21 mouse cellular contexts compared by ENCODE assay signal in the genomic region with DNA sequence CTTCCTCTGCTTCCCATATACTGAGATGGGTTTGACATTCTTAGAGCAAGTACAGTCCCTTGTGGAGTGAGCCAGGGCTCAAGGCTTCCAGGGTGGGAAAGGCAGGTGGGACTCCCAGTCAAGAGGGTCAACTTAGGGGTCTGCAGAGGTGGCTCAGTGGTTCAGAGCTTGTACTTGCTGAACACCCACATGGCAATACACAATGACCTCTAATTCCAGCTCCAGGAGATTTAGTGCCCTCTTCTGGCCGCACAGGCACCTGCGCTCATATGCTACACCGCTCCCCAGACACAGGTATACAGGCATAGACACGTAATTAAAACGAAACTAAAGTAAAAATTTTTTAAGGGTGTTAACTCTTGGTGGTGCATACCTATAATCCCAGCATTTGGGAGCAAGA. TPM values are rescaled to one million over a fixed set of nuclear protein-coding genes. Genes with fewer than 3 reads are reported as not detected.
DNase-seq lines count a peak whose midpoint lies in the region; ATAC-seq and TF ChIP-seq lines count a peak whose summit lies in the region.
"Had no signal": no experiment of that assay in that cellular context is flagged by ENCODE, and none has a peak within 500 bp of the region (broad histone marks: within the 10 kb centered on the region; RNA-seq: fewer than 3 reads in every experiment).

No protein-coding gene starts in this region.

- 91% methylated on average over 5 of the region's 5 CpGs for WGBS in intestine, postnatal 0 days
- WGBS in intestine, embryonic 16.5 days, result 93% methylated on average over 5 of the region's 5 CpGs
- 89% methylated on average over 5 of the region's 5 CpGs for WGBS in stomach, postnatal 0 days

- no peak overlapping the region for H3K4me3 ChIP-seq in intestine, postnatal 0 days (ENCODE audit: low read depth, low read length)
- H3K4me3 ChIP-seq in intestine, embryonic 16.5 days (ENCODE audit: low read length), result no peak overlapping the region
- H3K4me3 ChIP-seq in stomach, postnatal 0 days (ENCODE audit: low read depth, low read length), result no peak overlapping the region
- H3K4me3 ChIP-seq: embryonic facial prominence, embryonic 12.5 days; erythroblast, embryonic 14.5 days; forebrain, embryonic 13.5 days; heart, embryonic 13.5 days; hindbrain, embryonic 13.5 days had no signal

- no peak for ATAC-seq in intestine, postnatal 0 days
- ATAC-seq in intestine, embryonic 16.5 days, result no peak
- no peak for ATAC-seq in stomach, postnatal 0 days (ENCODE audit: low FRiP score, low TSS enrichment)
- ATAC-seq in megakaryocyte progenitor cell, adult 5-6 weeks (replicated peaks; ENCODE audit: poor library complexity), result no peak
- ATAC-seq: forebrain, embryonic 13.5 days; Patski had no signal

- no peak overlapping the region for H3K4me2 ChIP-seq in intestine, postnatal 0 days (replicated peaks; ENCODE audit: low read depth)
- no peak overlapping the region for H3K4me2 ChIP-seq in intestine, embryonic 16.5 days (ENCODE audit: low read depth, low read length)
- no peak overlapping the region for H3K4me2 ChIP-seq in stomach, postnatal 0 days (replicated peaks; ENCODE audit: low read depth)
- H3K4me2 ChIP-seq: embryonic facial prominence, embryonic 12.5 days; forebrain, embryonic 13.5 days; heart, embryonic 13.5 days; hindbrain, embryonic 13.5 days had no signal

- peak; percentile 34 for TF ChIP-seq CTCF in intestine, postnatal 0 days (IDR thresholded peaks at IDR 0.05; ENCODE audit: low read depth)
- peak; percentile 43 for TF ChIP-seq CTCF in stomach, postnatal 0 days (IDR thresholded peaks at IDR 0.05; ENCODE audit: low read depth)

- no peaks in the 10 kb centered on the region for H3K36me3 ChIP-seq in intestine, postnatal 0 days (ENCODE audit: control insufficient read depth, insufficient read depth)
- no peaks in the 10 kb centered on the region for H3K36me3 ChIP-seq in intestine, embryonic 16.5 days (ENCODE audit: control insufficient read depth, insufficient read depth, low read length)
- no peaks in the 10 kb centered on the region for H3K36me3 ChIP-seq in stomach, postnatal 0 days (ENCODE audit: control insufficient read depth, insufficient read depth, low read length)
- H3K36me3 ChIP-seq: embryonic facial prominence, embryonic 12.5 days; heart, embryonic 13.5 days; hindbrain, embryonic 13.5 days had no signal

- no peak overlapping the region for H3K9ac ChIP-seq in intestine, postnatal 0 days (ENCODE audit: low read depth, low read length)
- H3K9ac ChIP-seq in intestine, embryonic 16.5 days (ENCODE audit: low read depth, low read length), result no peak overlapping the region
- no peak overlapping the region for H3K9ac ChIP-seq in stomach, postnatal 0 days (ENCODE audit: low read length)
- H3K9ac ChIP-seq: embryonic facial prominence, embryonic 12.5 days; heart, embryonic 13.5 days; hindbrain, embryonic 13.5 days had no signal

- H3K9me3 ChIP-seq in intestine, postnatal 0 days (ENCODE audit: control insufficient read depth), result no peaks in the 10 kb centered on the region
- no peaks in the 10 kb centered on the region for H3K9me3 ChIP-seq in intestine, embryonic 16.5 days (ENCODE audit: control insufficient read depth, low read length)
- no peaks in the 10 kb centered on the region for H3K9me3 ChIP-seq in stomach, postnatal 0 days (ENCODE audit: control insufficient read depth, low read length)
- H3K9me3 ChIP-seq: embryonic facial prominence, embryonic 12.5 days; forebrain, embryonic 13.5 days; heart, embryonic 13.5 days; hindbrain, embryonic 13.5 days had no signal

- peak; percentile 42 for DNase-seq in thymus, postnatal 0 days (ENCODE audit: low spot score)
- no peak for DNase-seq in thymus, postnatal 10 days (ENCODE audit: low spot score in 2 of 2)
- peak; percentile 40 for DNase-seq in ZHBTc4 (ENCODE audit: low read depth, low spot score)
- no peak for DNase-seq in stomach, postnatal 0 days (ENCODE audit: low spot score)
- no peak for DNase-seq in left cerebral cortex, adult 18-20 months (ENCODE audit: low spot score in 2 of 2)
- DNase-seq: cerebellum, adult 9-11 months; layer of hippocampus, postnatal 36 days; lung, adult 18-20 months; retina, postnatal 1 day had no signal

- no peak for TF ChIP-seq EP300 in stomach, postnatal 0 days (optimal IDR thresholded peaks at IDR 0.05)

- no peaks in the 10 kb centered on the region for H3K27me3 ChIP-seq in intestine, postnatal 0 days (replicated peaks; ENCODE audit: control insufficient read depth, insufficient read depth, low read length)
- H3K27me3 ChIP-seq in intestine, embryonic 16.5 days (replicated peaks; ENCODE audit: control insufficient read depth, insufficient read depth, low read length), result no peaks in the 10 kb centered on the region
- H3K27me3 ChIP-seq in stomach, postnatal 0 days (ENCODE audit: control insufficient read depth, insufficient read depth, low read length), result no peaks in the 10 kb centered on the region
- H3K27me3 ChIP-seq: embryonic facial prominence, embryonic 12.5 days; forebrain, embryonic 13.5 days; heart, embryonic 13.5 days; Patski had no signal

- no peaks in the 10 kb centered on the region for H3K4me1 ChIP-seq in intestine, postnatal 0 days (replicated peaks; ENCODE audit: control insufficient read depth, insufficient read depth, low read length)
- peaks cover 26% of the 10 kb centered on the region for H3K4me1 ChIP-seq in intestine, embryonic 16.5 days (ENCODE audit: control insufficient read depth, insufficient read depth, low read length)
- peaks cover 3% of the 10 kb centered on the region; the same call in 1 of the 2 replicates for H3K4me1 ChIP-seq in stomach, postnatal 0 days (replicated peaks; ENCODE audit: control insufficient read depth, insufficient read depth)
- H3K4me1 ChIP-seq: forebrain, embryonic 13.5 days had no signal

- H3K27ac ChIP-seq in intestine, postnatal 0 days (ENCODE audit: low read depth, low read length), result no peak overlapping the region
- H3K27ac ChIP-seq in intestine, embryonic 16.5 days (ENCODE audit: low read length), result no peak overlapping the region
- no peak overlapping the region for H3K27ac ChIP-seq in stomach, postnatal 0 days (replicated peaks)
- H3K27ac ChIP-seq: embryonic facial prominence, embryonic 12.5 days; forebrain, embryonic 13.5 days; heart, embryonic 13.5 days; hindbrain, embryonic 13.5 days had no signal

RNA-seq across cellular contexts. Expression of a gene that starts 30.5 kb away (rescaled TPM):
- polyA plus RNA-seq in intestine, postnatal 0 days (2015; fragmentation: Nextera tagmentation; extraction: Ambion mirVana), result 0.48 and 0.77 TPM in 2 replicates
- polyA plus RNA-seq in intestine, embryonic 16.5 days (2015; fragmentation: Nextera tagmentation; extraction: Ambion mirVana), result 3.6 and 4.4 TPM in 2 replicates
- 0.22 and 0.40 TPM in 2 replicates for polyA plus RNA-seq in thymus, postnatal 0 days (2015; fragmentation: Nextera tagmentation; extraction: Ambion mirVana)
- 2.4 TPM in 2 replicates for polyA plus RNA-seq in stomach, postnatal 0 days (2015; fragmentation: Nextera tagmentation; extraction: Ambion mirVana)
- not detected in 2 replicates for total RNA-seq in megakaryocyte progenitor cell, adult 5-6 weeks (2015)
- not detected in 2 replicates for total RNA-seq in megakaryocyte progenitor cell, adult 5-6 weeks (2017)
- total RNA-seq in left cerebral cortex, adult 18-20 months (2021), result under 1 TPM; 0.40 to 0.42 TPM
- total RNA-seq: left cerebral cortex, postnatal 25 days had no signal
- polyA plus RNA-seq: erythroblast, embryonic 14.5 days; large intestine, adult 2 months; Patski had no signal

RNA-seq across cellular contexts. Expression of a gene that starts 39.4 kb away (rescaled TPM):
- polyA plus RNA-seq in intestine, postnatal 0 days (2015; fragmentation: Nextera tagmentation; extraction: Ambion mirVana), result 46.5 and 50.9 TPM in 2 replicates
- polyA plus RNA-seq in intestine, embryonic 16.5 days (2015; fragmentation: Nextera tagmentation; extraction: Ambion mirVana), result 58.3 and 67.1 TPM in 2 replicates
- polyA plus RNA-seq in thymus, postnatal 0 days (2015; fragmentation: Nextera tagmentation; extraction: Ambion mirVana), result 95.1 and 103 TPM in 2 replicates
- 49.3 and 50.4 TPM in 2 replicates for polyA plus RNA-seq in stomach, postnatal 0 days (2015; fragmentation: Nextera tagmentation; extraction: Ambion mirVana)
- 7.9 and 13.1 TPM in 2 replicates for total RNA-seq in megakaryocyte progenitor cell, adult 5-6 weeks (2015)
- total RNA-seq in megakaryocyte progenitor cell, adult 5-6 weeks (2017), result 58.6 and 63.5 TPM in 2 replicates
- total RNA-seq in left cerebral cortex, adult 18-20 months (2021), result 10 to 100 TPM; 45.5 to 53.6 TPM

RNA-seq across cellular contexts. Expression of a gene that starts 46.5 kb away (rescaled TPM):
- polyA plus RNA-seq in intestine, postnatal 0 days (2015; fragmentation: Nextera tagmentation; extraction: Ambion mirVana), result 0.40 and 0.61 TPM in 2 replicates
- 1.1 and 1.2 TPM in 2 replicates for polyA plus RNA-seq in intestine, embryonic 16.5 days (2015; fragmentation: Nextera tagmentation; extraction: Ambion mirVana)
- 0.65 and 0.72 TPM in 2 replicates for polyA plus RNA-seq in thymus, postnatal 0 days (2015; fragmentation: Nextera tagmentation; extraction: Ambion mirVana)
- 63.0 and 75.8 TPM in 2 replicates for polyA plus RNA-seq in stomach, postnatal 0 days (2015; fragmentation: Nextera tagmentation; extraction: Ambion mirVana)
- 1.8 and 3.1 TPM in 2 replicates for total RNA-seq in megakaryocyte progenitor cell, adult 5-6 weeks (2015)
- total RNA-seq in megakaryocyte progenitor cell, adult 5-6 weeks (2017), result 0.57 and 0.83 TPM in 2 replicates
- total RNA-seq in left cerebral cortex, adult 18-20 months (2021), result 1 to 10 TPM; 2.2 to 3.3 TPM
- polyA plus RNA-seq: erythroblast, embryonic 14.5 days; neural tube, embryonic 11.5 days had no signal

Comparison
In these comparisons a context has a peak if more than half of its experiments do, and no peak if none do; other contexts are left out.
1. DNase-seq: peak in thymus, postnatal 0 days (single experiment) and ZHBTc4 (single experiment); none in thymus, postnatal 10 days (0 of 2), stomach, postnatal 0 days (single experiment) and left cerebral cortex, adult 18-20 months (0 of 2).
2. RNA of a gene that starts 46.5 kb away (polyA plus RNA-seq): 63.0 to 75.8 TPM in stomach, postnatal 0 days; 1.1 to 1.2 TPM in intestine, embryonic 16.5 days, 0.65 to 0.72 TPM in thymus, postnatal 0 days and 0.40 to 0.61 TPM in intestine, postnatal 0 days; every median in the first group is over 10 times any median in the second.